Mouse (Mus musculus): Measurements from ENCODE around the gene Gm21985. TPM values are rescaled to one million over a fixed set of nuclear protein-coding genes. Genes with fewer than 3 reads are reported as not detected.

The Gm21985 gene
- total RNA-seq, 2 experiments from 2014 or later, result 0.95 TPM; not detected in 1

DNA sequence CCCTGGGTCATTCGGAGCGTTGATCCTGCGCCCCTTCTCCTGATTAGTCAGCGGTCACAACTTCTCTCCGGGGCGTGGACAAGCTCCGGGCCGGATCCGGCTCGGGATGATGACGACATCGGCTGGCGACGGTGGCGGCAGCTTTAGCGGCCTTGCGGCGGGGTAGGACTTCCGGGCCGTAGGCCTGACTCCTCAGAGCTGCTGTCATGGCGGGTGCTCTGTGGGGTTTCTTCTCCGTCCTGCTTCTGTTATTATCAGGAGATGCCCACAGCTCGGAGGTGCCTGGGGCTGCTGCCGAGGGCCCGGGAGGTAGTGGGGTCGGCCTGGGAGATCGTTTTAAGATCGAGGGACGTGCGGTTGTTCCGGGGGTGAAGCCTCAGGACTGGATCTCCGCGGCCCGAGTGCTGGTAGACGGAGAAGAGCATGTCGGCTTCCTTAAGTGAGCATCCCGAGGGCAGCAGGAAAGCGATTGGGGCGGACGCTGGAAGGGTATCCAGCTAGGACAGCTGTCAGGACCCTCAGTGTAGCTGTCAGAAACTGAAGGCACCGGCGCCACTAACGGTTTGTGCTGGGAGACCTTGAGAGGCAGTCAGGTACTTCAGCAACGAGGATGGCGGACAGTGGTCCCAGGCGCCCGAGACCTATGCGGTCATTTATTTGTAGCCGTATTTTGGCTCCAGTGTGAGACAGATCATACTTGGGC lies 188.9 kb downstream of the Gm21985 start, which contains the start of gene Emc7:
TSS of gene Emc7 (plus strand) at position 136 of the 703 bp plus-strand sequence.
- peak; percentile 98 for ATAC-seq (ENCODE audit: poor library complexity, severe bottlenecking)

Other genes starting within 250 kb of the Gm21985 start
- not detected in 2 replicates for gene Olfr1311, start 241.9 kb upstream of the Gm21985 start, total RNA-seq (2015)
- gene Olfr1311, start 241.9 kb upstream of the Gm21985 start, total RNA-seq (2017), result not detected in 2 replicates
- not detected in 2 replicates for gene Olfr1312, start 216.1 kb upstream of the Gm21985 start, total RNA-seq (2015)
- not detected in 2 replicates for gene Olfr1312, start 216.1 kb upstream of the Gm21985 start, total RNA-seq (2017)
- not detected in 2 replicates for gene Olfr1313, start 188.5 kb upstream of the Gm21985 start, total RNA-seq (2015)
- 0.51 TPM in 1 of 2 replicates, not detected in the other for gene Olfr1313, start 188.5 kb upstream of the Gm21985 start, total RNA-seq (2017)
- not detected in 2 replicates for gene Olfr1314, start 169.5 kb upstream of the Gm21985 start, total RNA-seq (2015)
- not detected in 2 replicates for gene Olfr1314, start 169.5 kb upstream of the Gm21985 start, total RNA-seq (2017)
- gene Olfr1315-ps1, start 150.9 kb upstream of the Gm21985 start, total RNA-seq (2015), result not detected in 2 replicates
- not detected in 2 replicates for gene Olfr1315-ps1, start 150.9 kb upstream of the Gm21985 start, total RNA-seq (2017)
- gene Olfr1316, start 131.3 kb upstream of the Gm21985 start, total RNA-seq (2015), result not detected in 2 replicates
- gene Olfr1316, start 131.3 kb upstream of the Gm21985 start, total RNA-seq (2017), result not detected in 2 replicates
- not detected in 2 replicates for gene Olfr1317, start 126.0 kb upstream of the Gm21985 start, total RNA-seq (2015)
- not detected in 2 replicates for gene Olfr1317, start 126.0 kb upstream of the Gm21985 start, total RNA-seq (2017)
- not detected in 2 replicates for gene Olfr1318, start 112.1 kb upstream of the Gm21985 start, total RNA-seq (2015)
- not detected in 2 replicates for gene Olfr1318, start 112.1 kb upstream of the Gm21985 start, total RNA-seq (2017)
- gene Lpcat4, start 26.8 kb upstream of the Gm21985 start, total RNA-seq (2015), result 27.0 and 44.0 TPM in 2 replicates
- gene Lpcat4, start 26.8 kb upstream of the Gm21985 start, total RNA-seq (2017), result 11.8 and 18.9 TPM in 2 replicates
- gene Nutm1, start 7.0 kb upstream of the Gm21985 start, total RNA-seq (2015), result not detected in 2 replicates
- not detected in 2 replicates for gene Nutm1, start 7.0 kb upstream of the Gm21985 start, total RNA-seq (2017)
- 48.1 and 56.2 TPM in 2 replicates for gene Nop10, start 4.4 kb upstream of the Gm21985 start, total RNA-seq (2015)
- 72.9 and 74.8 TPM in 2 replicates for gene Nop10, start 4.4 kb upstream of the Gm21985 start, total RNA-seq (2017)
- gene Slc12a6, start 489 bp upstream of the Gm21985 start, total RNA-seq (2015), result 108 and 110 TPM in 2 replicates
- gene Slc12a6, start 489 bp upstream of the Gm21985 start, total RNA-seq (2017), result 111 and 132 TPM in 2 replicates
- 60.0 and 65.6 TPM in 2 replicates for gene Emc4, start 101.7 kb downstream of the Gm21985 start, total RNA-seq (2015)
- gene Emc4, start 101.7 kb downstream of the Gm21985 start, total RNA-seq (2017), result 39.5 and 39.9 TPM in 2 replicates
- 21.0 and 21.8 TPM in 2 replicates for gene Katnbl1, start 112.9 kb downstream of the Gm21985 start, total RNA-seq (2015)
- 17.0 TPM in 2 replicates for gene Katnbl1, start 112.9 kb downstream of the Gm21985 start, total RNA-seq (2017)
- gene Emc7, start 188.7 kb downstream of the Gm21985 start, total RNA-seq (2015), result 15.5 and 15.8 TPM in 2 replicates
- gene Emc7, start 188.7 kb downstream of the Gm21985 start, total RNA-seq (2017), result 10.4 and 11.7 TPM in 2 replicates
- not detected in 2 replicates for gene Chrm5, start 214.5 kb downstream of the Gm21985 start, total RNA-seq (2015)
- not detected in 2 replicates for gene Chrm5, start 214.5 kb downstream of the Gm21985 start, total RNA-seq (2017)
- 5.2 and 8.6 TPM in 2 replicates for gene Aven, start 226.7 kb downstream of the Gm21985 start, total RNA-seq (2015)
- 11.4 and 18.4 TPM in 2 replicates for gene Aven, start 226.7 kb downstream of the Gm21985 start, total RNA-seq (2017)

Measured in megakaryocyte, adult 5-6 weeks (primary cell).